Mouse (Mus musculus) myocyte (in vitro differentiated cells): ENCODE measurements around the gene Nabp2. TPM values are rescaled to one million over a fixed set of nuclear protein-coding genes. Genes with fewer than 3 reads are reported as not detected.

ENCODE experiments used
- H3K27me3 ChIP-seq: one replicate; pipeline ENCODE4 v1.6.1; 2011; ENCODE audit not compliant: control insufficient read depth, insufficient read depth, insufficient read length
- H3K36me3 ChIP-seq: one replicate; pipeline ENCODE4 v1.6.1; 2011; ENCODE audit not compliant: control insufficient read depth, insufficient read depth
- H3K4me2 ChIP-seq: one replicate; pipeline ENCODE4 v1.6.1; 2011; ENCODE audit warnings: low read depth, control low read depth
- H3K4me3 ChIP-seq: one replicate; pipeline ENCODE4 v1.5.1; 2011; ENCODE audit warnings: mild to moderate bottlenecking, control low read depth, moderate library complexity
- H3K79me2 ChIP-seq: one replicate; pipeline ENCODE4 v1.6.1; 2011; ENCODE audit not compliant: control insufficient read depth, insufficient read depth
- H3ac ChIP-seq: one replicate; pipeline ENCODE4 v1.6.1; 2011; ENCODE audit not compliant: control insufficient read depth, insufficient read length
- CEBPB ChIP-seq: IDR thresholded peaks from 2 replicates; pipeline ENCODE4 v1.6.1; 2011; ENCODE audit warnings: mild to moderate bottlenecking, moderate library complexity; ENCODE audit not compliant: poor library complexity, insufficient read depth, severe bottlenecking
- E2F4 ChIP-seq: IDR thresholded peaks from one replicate; pipeline ENCODE4 v1.6.1; 2011; ENCODE audit warnings: mild to moderate bottlenecking, control low read depth, moderate library complexity; ENCODE audit not compliant: insufficient read depth
- MAX ChIP-seq: IDR thresholded peaks from one replicate; pipeline ENCODE4 v1.6.1; 2011; ENCODE audit warnings: low read depth, mild to moderate bottlenecking, control low read depth
- MYOD1 ChIP-seq, 3 experiments: IDR thresholded peaks; one replicate each; pipeline ENCODE4 v1.6.1; 2011; ENCODE audit warnings: control low read depth in 2 of 3, low read depth in 2 of 3, mild to moderate bottlenecking in 2 of 3, moderate library complexity in 1 of 3; ENCODE audit not compliant: insufficient read length in 2 of 3, control insufficient read depth in 1 of 3
- MYOG ChIP-seq, 3 experiments: IDR thresholded peaks; one replicate each; pipeline ENCODE4 v1.6.1; 2011; ENCODE audit warnings: control low read depth in 2 of 3, low read depth in 2 of 3, mild to moderate bottlenecking in 2 of 3; ENCODE audit not compliant: insufficient read length in 2 of 3, control insufficient read depth in 1 of 3, insufficient read depth in 1 of 3
- POLR2A ChIP-seq: IDR thresholded peaks from one replicate; pipeline ENCODE4 v1.6.1; 2011; ENCODE audit warnings: low read depth, mild to moderate bottlenecking, control low read depth, moderate library complexity; ENCODE audit not compliant: insufficient read length
- POLR2AphosphoS2 ChIP-seq: IDR thresholded peaks from one replicate; pipeline ENCODE4 v1.6.1; 2011; ENCODE audit warnings: low read depth, control low read depth; ENCODE audit not compliant: insufficient read length
- REST ChIP-seq: IDR thresholded peaks from one replicate; pipeline ENCODE4 v1.6.1; 2011; ENCODE audit warnings: mild to moderate bottlenecking, control low read depth, moderate library complexity; ENCODE audit not compliant: insufficient read depth, insufficient read length
- SRF ChIP-seq: IDR thresholded peaks from one replicate; pipeline ENCODE4 v1.6.1; 2011; ENCODE audit warnings: low read depth; ENCODE audit not compliant: control insufficient read depth, insufficient read length
- TCF12 ChIP-seq: IDR thresholded peaks from one replicate; pipeline ENCODE4 v1.6.1; 2011; ENCODE audit warnings: mild to moderate bottlenecking, control low read depth; ENCODE audit not compliant: poor library complexity, insufficient read depth, severe bottlenecking
- TCF3 ChIP-seq: IDR thresholded peaks from one replicate; pipeline ENCODE4 v1.6.1; 2011; ENCODE audit warnings: low read depth, control low read depth; ENCODE audit not compliant: insufficient read length
- USF1 ChIP-seq: IDR thresholded peaks from one replicate; pipeline ENCODE4 v1.6.1; 2011; ENCODE audit warnings: low read depth, mild to moderate bottlenecking, control low read depth, moderate library complexity
- polyA plus RNA-seq: library from polyadenylated mRNA; unstranded; fragments of >200 nt; fragmentation: generic; extraction: Trizol; gene quantifications from one replicate; pipeline ENCODE4 v1.2.1, GENCODE M21; 2012; ENCODE audit warnings: missing spikeins

Nabp2 gene
- polyA plus RNA-seq, 1 experiment, result 115 TPM

GRCm38 (mm10) chr10:128372989-128373748, 38.1 kb downstream of the Nabp2 start:
- Histone ChIP-seq H3ac (no peak overlapping the region), H3K36me3 (no peaks in the 10 kb centered on the region), H3K27me3 (no peaks in the 10 kb centered on the region), H3K4me3 (no peak overlapping the region), H3K79me2 (peaks cover 9% of the 10 kb centered on the region), H3K4me2 (peak overlapping the region; percentile 0)
- TF ChIP-seq CEBPB, result no peak
- no peak for TF ChIP-seq MAX
- TF ChIP-seq USF1, result peak; percentile 62
- TF ChIP-seq TCF12, result no peak
- TF ChIP-seq POLR2A, result no peak
- TF ChIP-seq TCF3, result no peak
- TF ChIP-seq E2F4, result no peak
- TF ChIP-seq REST, result no peak

- H3K4me3 ChIP-seq, result no peak overlapping the region
These were observed 39.1 kb downstream of the Nabp2 start for GRCm38 (mm10) chr10:128372142-128372541.

GRCm38 (mm10) chr10:128370601-128371000, 40.7 kb downstream of the Nabp2 start:
- H3K36me3 ChIP-seq, result no peaks in the 10 kb centered on the region
- H3K79me2 ChIP-seq, result no peaks in the 10 kb centered on the region
- TF ChIP-seq CEBPB (no peak), MYOD1 (IDR thresholded peaks at IDR 0.05; ENCODE audit: control insufficient read depth in 1 of 3, insufficient read length in 2 of 3, low read depth in 2 of 3) (peak in 1 of 3 experiments; percentile 4)
- no peaks in the 10 kb centered on the region for H3K27me3 ChIP-seq
- no peak overlapping the region for H3ac ChIP-seq
- H3K4me3 ChIP-seq, result no peak overlapping the region
- no peak overlapping the region for H3K4me2 ChIP-seq

More at GRCm38 (mm10) chr10:128372142-128372541, 39.1 kb downstream of the Nabp2 start:
- H3K79me2 ChIP-seq, result no peaks in the 10 kb centered on the region
- TF ChIP-seq CEBPB (no peak), TCF3 (no peak), REST (no peak), TCF12 (no peak), POLR2A (no peak), E2F4 (no peak), MYOD1 (IDR thresholded peaks at IDR 0.05; ENCODE audit: control insufficient read depth in 1 of 3, insufficient read length in 2 of 3, low read depth in 2 of 3) (no peak), MAX (no peak), MYOG (IDR thresholded peaks at IDR 0.05; ENCODE audit: control insufficient read depth in 1 of 3, insufficient read depth in 1 of 3, insufficient read length in 2 of 3, low read depth in 2 of 3) (no peak), SRF (no peak), POLR2AphosphoS2 (no peak), USF1 (no peak)
- H3K36me3 ChIP-seq, result no peaks in the 10 kb centered on the region
- H3ac ChIP-seq, result no peak overlapping the region
- no peak overlapping the region for H3K4me2 ChIP-seq
- no peaks in the 10 kb centered on the region for H3K27me3 ChIP-seq

- Histone ChIP-seq H3K4me2 (no peak overlapping the region), H3K79me2 (no peaks in the 10 kb centered on the region), H3ac (no peak overlapping the region), H3K27me3 (no peaks in the 10 kb centered on the region), H3K36me3 (peaks cover 5% of the 10 kb centered on the region), H3K4me3 (no peak overlapping the region)
- no peak for TF ChIP-seq REST
- no peak for TF ChIP-seq TCF3
- TF ChIP-seq USF1, result no peak
- no peak for TF ChIP-seq POLR2A
- no peak for TF ChIP-seq TCF12
- TF ChIP-seq MYOG (IDR thresholded peaks at IDR 0.05; ENCODE audit: control insufficient read depth in 1 of 3, insufficient read depth in 1 of 3, insufficient read length in 2 of 3, low read depth in 2 of 3), result no peak
- no peak for TF ChIP-seq CEBPB
- no peak for TF ChIP-seq MAX
- no peak for TF ChIP-seq E2F4
- no peak for TF ChIP-seq POLR2AphosphoS2
- no peak for TF ChIP-seq SRF
- no peak for TF ChIP-seq MYOD1 (IDR thresholded peaks at IDR 0.05; ENCODE audit: control insufficient read depth in 1 of 3, insufficient read length in 2 of 3, low read depth in 2 of 3)
These were observed 41.3 kb downstream of the Nabp2 start for GRCm38 (mm10) chr10:128370021-128370420.

- Histone ChIP-seq H3K79me2 (no peaks in the 10 kb centered on the region), H3K4me3 (peak overlapping the region; percentile 58), H3K4me2 (peak overlapping the region; percentile 82), H3K27me3 (no peaks in the 10 kb centered on the region), H3K36me3 (peaks cover 9% of the 10 kb centered on the region), H3ac (peak overlapping the region; percentile 69)
- TF ChIP-seq USF1 (no peak), MYOG (IDR thresholded peaks at IDR 0.05; ENCODE audit: control insufficient read depth in 1 of 3, insufficient read depth in 1 of 3, insufficient read length in 2 of 3, low read depth in 2 of 3) (no peak), E2F4 (no peak), MYOD1 (IDR thresholded peaks at IDR 0.05; ENCODE audit: control insufficient read depth in 1 of 3, insufficient read length in 2 of 3, low read depth in 2 of 3) (no peak), CEBPB (no peak), MAX (no peak), TCF3 (no peak), POLR2AphosphoS2 (no peak), TCF12 (no peak), POLR2A (no peak), REST (no peak), SRF (no peak)
These were observed 41.7 kb downstream of the Nabp2 start for GRCm38 (mm10) chr10:128369599-128369998.
